Mouse (Mus musculus) layer of hippocampus, postnatal 14 days (tissue): ENCODE results near the gene Isx. TPM values are rescaled to one million over a fixed set of nuclear protein-coding genes. Genes with fewer than 3 reads are reported as not detected.

ENCODE experiments used
- DNase-seq, 2 experiments: peaks; one replicate each; pipeline ENCODE4 v3.0.0; 2021 to 2022; ENCODE audit warnings: low spot score in 2 of 2, mixed read lengths in 1 of 2
- long read RNA-seq, 2 experiments: library from polyadenylated mRNA; stranded (forward); transcript quantifications; one replicate each; pipeline ENCODE4 v2.0.0; 2021
- total RNA-seq, 2 experiments: library from RNA; stranded (reverse); gene quantifications; 2 replicates each; pipeline ENCODE4 v1.2.3; 2021

Gene Isx
- not detected for total RNA-seq
- long read RNA-seq, experiment 1, partial matches to known transcripts: 0 of 1 reads
- long read RNA-seq, experiment 1, other reads (novel, unspliced or antisense): 1 of 1 reads
- long read RNA-seq, experiment 2: 0 reads

DNA sequence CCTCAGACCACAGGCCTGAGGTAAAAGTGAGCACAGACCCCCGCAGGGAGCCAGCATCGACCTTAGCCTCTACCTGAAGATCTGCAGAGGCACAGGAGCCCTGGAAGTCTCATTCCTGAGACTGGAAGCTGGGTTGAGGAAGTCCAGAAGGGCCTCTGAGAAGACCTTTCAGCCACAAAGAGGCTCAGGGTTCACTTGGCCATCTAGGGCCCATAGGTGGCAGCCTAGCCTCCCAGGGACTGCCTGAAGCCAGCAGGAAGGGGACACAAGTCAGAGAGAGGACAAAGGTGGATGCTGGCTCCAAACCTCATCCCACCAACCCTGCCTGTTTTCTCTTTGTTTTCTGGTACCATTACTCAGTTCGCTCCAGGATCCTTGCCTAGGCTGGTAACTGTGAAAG, at the start of gene Isx:
Isx (plus strand) TSS at position 234 of the 400 bp plus-strand sequence.
- DNase-seq: no peak

- DNase-seq: peak in 1 of 2 experiments; percentile 64
Observed at GRCm38 (mm10) chr8:74827689-74828088, 45.3 kb upstream of the Isx start.

GRCm38 (mm10) chr8:74831322-74831721, 41.7 kb upstream of the Isx start:
- no peak for DNase-seq

DNA sequence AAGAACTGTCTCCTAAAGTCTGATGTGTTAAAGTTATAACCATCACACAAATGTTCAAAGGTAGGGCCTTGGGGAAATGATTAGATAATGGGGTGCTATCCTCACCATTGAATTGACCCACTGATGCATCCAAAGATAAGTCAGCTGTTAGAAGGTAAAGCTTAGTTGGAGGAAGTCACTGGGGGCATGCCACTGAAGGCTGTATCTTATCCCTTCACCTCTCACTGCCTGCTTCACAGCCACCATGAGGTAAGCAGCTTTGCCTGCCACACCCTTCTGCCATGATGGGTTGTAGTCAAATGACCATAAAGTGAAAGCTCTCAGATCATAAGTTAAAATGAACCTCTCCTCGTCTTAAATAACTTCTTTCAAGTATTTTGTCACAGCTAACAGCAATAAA, 38.7 kb upstream of the Isx start:
- DNase-seq: no peak

- no peak for DNase-seq
Observed at GRCm38 (mm10) chr8:74847376-74848048, 25.5 kb upstream of the Isx start.

DNA sequence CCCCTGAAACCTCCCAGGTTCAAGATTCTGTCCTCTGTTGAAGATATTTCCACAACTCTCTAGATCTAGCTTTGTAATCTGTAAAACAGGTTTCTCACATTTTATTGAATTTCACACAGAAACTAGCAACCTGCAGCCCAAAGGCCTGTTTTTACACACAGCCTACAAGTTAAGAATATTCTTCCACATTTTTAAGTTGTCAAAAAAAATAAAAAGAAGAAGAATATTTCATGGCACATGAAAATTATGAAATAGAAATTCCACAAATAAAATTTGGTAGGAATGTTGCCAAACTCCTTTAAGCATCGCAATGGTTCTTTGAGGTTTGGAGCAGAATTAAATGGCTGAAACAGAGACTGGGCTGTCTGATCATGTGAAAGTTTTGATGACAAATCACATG, 24.3 kb upstream of the Isx start:
- no peak for DNase-seq

DNA sequence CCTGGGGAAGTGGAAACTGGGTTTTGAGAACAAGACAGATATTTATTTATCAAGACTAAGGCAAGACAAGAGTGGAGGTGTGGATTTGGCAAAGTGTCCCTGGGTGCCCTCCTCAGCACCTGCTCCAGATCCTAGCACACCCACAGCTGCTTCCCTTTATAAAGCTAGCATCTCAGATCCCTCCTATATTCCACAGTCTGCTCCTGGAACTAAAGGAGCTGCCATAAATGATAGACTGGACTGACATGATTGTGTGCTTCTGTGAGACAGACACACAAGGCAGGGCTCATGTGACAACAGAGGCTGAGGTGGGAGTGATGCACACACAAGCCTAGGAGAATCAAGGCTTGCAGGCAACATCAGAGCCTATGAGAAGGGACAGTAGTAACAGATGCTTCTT, 22.0 kb upstream of the Isx start:
- DNase-seq: no peak

DNA sequence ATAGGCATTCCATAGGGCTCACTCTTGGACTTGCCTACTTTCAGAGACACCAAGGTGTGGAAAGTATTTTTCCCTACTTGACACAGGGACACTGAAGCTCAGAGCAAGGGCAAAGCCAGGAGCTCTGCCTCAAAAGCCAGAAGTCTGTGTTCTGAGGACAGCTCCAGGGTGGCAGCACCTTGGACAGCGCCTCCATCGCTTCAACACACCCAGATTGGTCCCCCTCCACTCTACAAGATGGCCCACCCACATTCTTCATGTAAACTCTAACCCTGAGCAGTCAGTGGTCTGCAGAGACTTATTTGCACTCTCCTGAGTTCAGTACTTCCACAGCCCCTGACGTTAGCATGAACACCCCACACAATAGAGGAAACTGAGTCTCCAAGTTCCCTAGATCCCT, 21.1 kb upstream of the Isx start:
- DNase-seq: no peak

DNA sequence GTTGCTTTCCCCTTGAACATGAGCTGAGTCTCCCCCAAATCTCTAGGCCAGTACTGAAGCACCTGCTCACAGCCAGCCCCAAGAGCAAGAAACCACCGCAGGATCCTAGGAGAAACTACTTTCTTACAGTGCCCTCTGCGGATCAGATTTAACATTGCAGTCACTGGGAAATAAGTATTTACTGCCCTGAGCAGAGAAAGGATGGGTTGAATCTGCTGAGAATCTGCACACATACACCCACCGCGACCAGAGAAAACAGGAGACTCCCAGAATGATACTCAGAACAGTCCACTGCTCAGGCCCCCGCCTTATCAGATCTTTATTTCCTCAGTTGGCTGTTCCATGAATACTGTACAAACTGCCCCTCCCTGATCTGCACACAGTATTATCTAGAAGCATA, 19.5 kb upstream of the Isx start:
- peak; percentile 45 to 67 for DNase-seq

DNA sequence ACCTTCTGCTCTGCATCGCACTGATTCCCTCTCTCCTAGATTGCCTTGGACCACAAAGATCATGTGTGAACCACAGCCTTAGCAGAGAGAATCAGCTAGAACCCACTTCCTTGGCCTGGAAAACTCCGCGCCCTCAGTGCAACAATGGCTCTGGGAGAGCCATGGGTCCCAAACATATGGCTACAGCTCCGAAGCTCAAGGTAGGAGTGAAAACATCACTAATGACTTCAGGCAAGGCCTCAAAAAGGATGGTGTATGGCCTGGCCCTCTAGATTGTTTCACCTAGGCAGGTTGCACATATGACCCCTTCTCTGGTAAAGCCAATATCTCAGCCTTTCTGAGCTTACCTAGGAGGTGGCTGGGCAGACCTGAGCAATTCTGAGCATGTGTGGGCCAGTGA, 18.2 kb upstream of the Isx start:
- DNase-seq: no peak

DNA sequence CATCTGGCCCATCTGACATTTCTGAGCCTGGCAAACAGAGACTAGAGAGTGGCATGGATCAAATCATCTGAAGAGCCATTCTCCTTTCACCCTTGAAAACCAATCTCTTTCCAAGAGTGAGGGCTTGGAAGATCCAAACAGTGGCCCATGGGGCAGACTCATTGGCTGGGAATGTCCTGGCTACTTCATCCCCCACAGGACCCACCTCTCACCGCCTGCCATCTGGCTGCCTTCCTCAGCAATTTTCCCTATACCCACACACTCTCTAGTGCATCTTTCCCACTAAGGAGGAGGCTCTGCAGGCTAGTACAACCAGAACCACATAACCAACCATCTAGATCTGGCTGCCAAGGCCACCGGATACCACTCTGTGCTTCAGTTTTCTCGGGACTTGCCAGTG, 17.6 kb upstream of the Isx start:
- no peak for DNase-seq

GRCm38 (mm10) chr8:74859241-74859640, 13.7 kb upstream of the Isx start:
- DNase-seq: no peak

DNA sequence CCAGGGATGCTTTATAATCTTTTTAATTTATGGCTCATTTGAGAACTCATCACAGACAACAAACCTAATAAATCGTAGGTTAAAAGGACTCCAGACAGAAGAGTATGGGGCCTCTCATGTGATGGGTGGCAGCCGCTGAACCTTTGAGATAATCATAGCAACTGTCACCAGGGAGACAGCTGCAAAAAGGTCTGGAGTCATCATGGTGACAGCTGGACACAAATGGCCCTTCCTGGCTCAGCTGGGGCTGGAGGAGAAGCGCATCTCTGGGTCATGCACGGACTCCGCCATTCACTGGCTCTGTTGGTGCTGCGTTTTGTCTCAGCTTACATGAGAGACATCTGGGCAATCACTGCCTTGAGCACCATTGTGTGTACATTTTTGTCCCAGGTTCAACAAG, 12.5 kb upstream of the Isx start:
- DNase-seq: no peak

DNA sequence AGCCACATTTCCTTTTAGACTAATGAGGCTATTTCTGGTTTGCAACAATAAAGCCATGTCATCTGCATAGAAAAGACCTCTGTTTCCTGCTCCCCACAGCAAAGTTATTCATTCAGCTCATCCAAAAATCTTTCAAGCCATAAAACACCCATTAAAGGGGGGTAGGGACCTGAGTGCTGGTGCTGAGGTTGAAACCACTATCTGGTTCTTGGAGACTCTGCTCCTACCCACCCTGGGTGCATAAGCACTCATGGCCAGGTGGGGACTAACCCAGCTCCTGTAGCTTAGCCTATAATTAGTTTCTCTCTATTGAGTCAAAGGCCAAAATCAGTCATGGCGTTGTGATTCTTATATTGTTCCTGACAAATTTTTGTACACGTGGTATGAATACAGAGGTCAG, 10.4 kb upstream of the Isx start:
- no peak for DNase-seq

- no peak for DNase-seq
Observed at GRCm38 (mm10) chr8:74870346-74870949, 2.5 kb upstream of the Isx start.

GRCm38 (mm10) chr8:74871686-74872085, 1.3 kb upstream of the Isx start:
- no peak for DNase-seq

- no peak for DNase-seq
Observed at GRCm38 (mm10) chr8:74872151-74872823, 686 bp upstream of the Isx start.

- no peak for DNase-seq
Observed at GRCm38 (mm10) chr8:74874565-74874964, 1.6 kb downstream of the Isx start.

- no peak for DNase-seq
Observed at GRCm38 (mm10) chr8:74878637-74879036, 5.7 kb downstream of the Isx start.

DNA sequence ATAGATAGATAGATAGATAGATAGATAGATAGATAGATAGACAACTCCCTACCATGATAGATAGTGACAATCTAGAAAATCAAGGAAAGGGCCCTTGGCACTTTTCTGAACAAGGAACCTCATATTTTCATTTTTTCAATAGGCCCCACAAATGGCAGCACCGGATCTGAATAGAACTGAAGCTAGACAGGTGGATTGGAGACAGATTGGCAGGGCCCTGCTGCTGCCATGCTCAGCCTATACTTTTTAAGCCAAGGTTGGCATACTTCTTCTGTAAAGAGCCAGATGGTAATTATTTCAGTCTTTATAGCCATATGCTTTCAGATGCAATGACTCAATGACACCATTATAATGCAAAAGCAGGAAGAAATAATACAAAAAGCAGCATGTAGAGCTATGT, 15.8 kb downstream of the Isx start:
- peak in 1 of 2 experiments; percentile 77 for DNase-seq

- DNase-seq: peak; percentile 49 to 58
Observed at GRCm38 (mm10) chr8:74891030-74891429, 18.1 kb downstream of the Isx start.

DNA sequence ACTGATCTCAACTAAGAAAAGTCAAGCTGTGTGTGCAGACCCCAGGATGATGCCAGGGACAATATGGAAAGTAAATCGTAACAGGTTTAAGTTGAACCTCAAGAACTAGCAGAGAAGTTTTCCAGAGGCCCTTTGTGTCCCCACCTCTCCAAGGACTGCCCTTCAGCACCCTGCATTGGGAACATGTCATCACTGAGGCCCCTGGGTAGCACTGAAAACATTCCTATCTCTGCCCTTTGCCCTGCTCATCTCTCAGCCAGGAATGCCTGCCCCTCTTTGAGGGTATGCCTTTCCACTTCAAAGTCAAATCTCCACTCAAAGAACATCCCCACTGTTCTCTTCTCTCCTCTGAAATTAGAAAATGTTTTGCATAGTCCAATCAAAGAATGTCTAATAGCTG, 23.3 kb downstream of the Isx start:
- DNase-seq: no peak
